Mouse (Mus musculus): ENCODE results near the gene Ctsw. TPM values are rescaled to one million over a fixed set of nuclear protein-coding genes. Genes with fewer than 3 reads are reported as not detected.

Gene Ctsw
- polyA plus RNA-seq, 1 experiment, result 1.2 TPM

DNA sequence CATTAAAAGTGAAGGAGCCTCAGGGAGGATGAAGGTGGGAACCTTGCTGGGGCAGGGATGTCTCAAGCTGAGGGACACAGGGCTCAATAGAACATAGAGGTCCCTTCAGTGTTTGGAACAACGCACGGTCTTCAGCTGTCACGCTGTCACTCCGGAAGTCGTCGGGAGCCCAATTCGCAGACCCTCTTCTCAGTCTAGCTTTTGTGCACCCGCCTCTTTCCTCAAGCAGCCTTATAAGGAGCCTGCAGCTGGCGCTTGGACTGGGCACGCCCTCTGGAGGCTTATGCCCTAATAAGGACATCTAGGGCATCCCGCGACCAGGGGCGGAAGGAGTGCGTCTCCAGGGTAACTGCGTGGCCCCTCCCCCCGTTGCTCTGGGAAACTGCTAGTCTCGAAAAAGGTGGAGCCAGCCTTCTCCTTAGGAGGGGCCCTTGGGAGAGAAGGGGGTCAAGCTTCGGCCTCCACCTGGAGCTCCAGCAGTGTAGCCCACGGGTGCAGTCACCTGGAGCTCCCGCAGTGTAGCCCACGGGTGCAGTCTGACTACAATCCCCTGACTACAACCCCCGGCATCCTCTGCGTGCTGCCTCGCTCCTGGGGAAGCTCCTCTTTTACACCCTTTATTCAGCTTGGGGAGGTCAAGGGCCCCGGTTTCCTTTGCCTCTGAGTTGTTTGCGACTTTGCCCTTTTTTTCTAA is 20.7 kb upstream of the Ctsw start:
- Histone ChIP-seq H3K4me3 (ENCODE audit: low read depth, low read length) (peak overlapping the region; percentile 61), H3K27ac (ENCODE audit: insufficient read depth, low read length) (peak overlapping the region; percentile 90), H3K9me3 (replicated peaks; ENCODE audit: control insufficient read depth, insufficient read depth, low read length, poor library complexity, severe bottlenecking) (no peaks in the 10 kb centered on the region), H3K36me3 (ENCODE audit: control insufficient read depth, insufficient read depth, low read length, poor library complexity, severe bottlenecking) (peaks cover 14% of the 10 kb centered on the region), H3K4me1 (ENCODE audit: control insufficient read depth, insufficient read depth, low read length) (peaks cover 2% of the 10 kb centered on the region), H3K27me3 (ENCODE audit: control insufficient read depth, insufficient read depth, low read length, poor library complexity, severe bottlenecking) (no peaks in the 10 kb centered on the region), H3K9ac (ENCODE audit: low read depth, poor library complexity, severe bottlenecking) (peak overlapping the region; percentile 41)
- 0 out of 2 replicates have a peak, but pooled peaks have one; percentile 30 for TF ChIP-seq EP300 (IDR thresholded peaks at IDR 0.05; ENCODE audit: insufficient read depth, low read depth, low read length)
- no peak for TF ChIP-seq POLR2A (IDR thresholded peaks at IDR 0.05; ENCODE audit: insufficient read depth, low read length)
- no peak for TF ChIP-seq CTCF (IDR thresholded peaks at IDR 0.05; ENCODE audit: low read depth, low read length)

DNA sequence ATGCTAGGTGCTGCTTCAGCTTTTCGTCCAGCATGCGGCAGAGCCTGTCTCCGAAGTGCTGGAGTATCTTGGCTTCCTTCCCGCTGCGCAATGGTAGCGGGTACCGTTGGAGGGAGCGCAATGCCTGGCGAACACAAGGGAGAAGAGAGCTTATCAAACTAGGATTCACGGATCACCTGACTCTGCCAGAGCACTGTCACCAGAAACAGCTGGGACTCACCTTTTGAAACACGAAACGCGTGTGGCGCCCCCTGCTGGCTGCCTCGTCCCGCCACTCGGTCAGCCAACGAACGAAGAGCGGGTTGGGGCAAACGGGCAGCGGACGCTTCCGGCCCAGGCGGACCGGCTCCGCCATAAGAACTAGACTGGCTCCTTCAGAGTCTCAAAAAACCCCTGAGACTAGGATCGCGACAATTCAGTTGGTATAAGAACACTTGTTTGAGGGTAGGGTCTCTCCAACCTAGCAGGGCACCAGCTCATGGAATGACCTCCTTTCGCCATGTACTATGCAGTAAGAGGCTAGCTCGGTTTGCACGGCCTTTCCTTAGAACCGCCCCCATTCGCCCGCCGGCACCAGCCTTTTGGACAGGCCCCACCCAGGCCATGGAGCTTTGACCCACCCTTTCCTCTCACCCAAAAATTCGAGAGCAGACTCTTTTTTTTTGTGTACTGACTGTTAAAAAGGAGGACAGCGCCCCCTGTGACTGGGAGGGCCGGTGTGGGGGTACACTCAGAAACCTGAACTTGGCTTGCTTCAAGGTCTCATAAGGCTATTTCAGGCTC is 19.7 kb upstream of the Ctsw start, which contains the start of gene Mus81:
Mus81 (minus strand) TSS at position 635 of the 783 bp plus-strand sequence.
- Histone ChIP-seq H3K27ac (ENCODE audit: insufficient read depth, low read length) (peak within 1 kb of the TSS; percentile 90), H3K4me1 (ENCODE audit: control insufficient read depth, insufficient read depth, low read length) (no peaks in the 10 kb centered on the region), H3K36me3 (ENCODE audit: control insufficient read depth, insufficient read depth, low read length, poor library complexity, severe bottlenecking) (peaks cover 7% of the 10 kb centered on the region), H3K27me3 (ENCODE audit: control insufficient read depth, insufficient read depth, low read length, poor library complexity, severe bottlenecking) (no peaks in the 10 kb centered on the region), H3K9ac (ENCODE audit: low read depth, poor library complexity, severe bottlenecking) (peak within 1 kb of the TSS; percentile 41), H3K9me3 (replicated peaks; ENCODE audit: control insufficient read depth, insufficient read depth, low read length, poor library complexity, severe bottlenecking) (no peaks in the 10 kb centered on the region), H3K4me3 (ENCODE audit: low read depth, low read length) (peak within 1 kb of the TSS; percentile 67)
- TF ChIP-seq POLR2A (IDR thresholded peaks at IDR 0.05; ENCODE audit: insufficient read depth, low read length) (peak; percentile 61), EP300 (IDR thresholded peaks at IDR 0.05; ENCODE audit: insufficient read depth, low read depth, low read length) (0 out of 2 replicates have a peak, but pooled peaks have one; percentile 57), CTCF (IDR thresholded peaks at IDR 0.05; ENCODE audit: low read depth, low read length) (peak; percentile 88)

DNA sequence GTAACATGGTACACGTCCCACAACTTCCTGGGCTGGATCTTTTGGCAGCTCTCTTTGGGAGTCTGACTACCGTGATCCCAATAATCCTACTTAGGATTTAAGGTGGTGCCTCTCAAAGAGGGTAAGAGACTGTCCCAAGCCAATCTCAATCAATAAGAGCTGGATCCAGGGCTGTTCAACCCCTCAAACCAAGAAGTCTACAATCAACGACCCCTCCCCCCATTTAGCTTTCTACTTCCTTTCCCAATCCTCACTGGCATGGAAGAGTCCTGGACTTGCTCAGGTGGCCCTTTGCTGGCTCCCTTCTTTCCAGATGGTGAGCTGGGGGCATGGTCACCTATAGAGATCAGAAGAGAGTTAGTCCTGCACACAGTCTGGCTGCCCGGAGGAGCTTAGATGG is 18.5 kb upstream of the Ctsw start:
- no peak for TF ChIP-seq CTCF (IDR thresholded peaks at IDR 0.05; ENCODE audit: low read depth, low read length)
- TF ChIP-seq EP300 (IDR thresholded peaks at IDR 0.05; ENCODE audit: insufficient read depth, low read depth, low read length), result no peak
- no peak for TF ChIP-seq POLR2A (IDR thresholded peaks at IDR 0.05; ENCODE audit: insufficient read depth, low read length)
- H3K9me3 ChIP-seq (replicated peaks; ENCODE audit: control insufficient read depth, insufficient read depth, low read length, poor library complexity, severe bottlenecking), result no peaks in the 10 kb centered on the region
- no peak overlapping the region for H3K27ac ChIP-seq (ENCODE audit: insufficient read depth, low read length)
- H3K4me1 ChIP-seq (ENCODE audit: control insufficient read depth, insufficient read depth, low read length), result no peaks in the 10 kb centered on the region
- H3K9ac ChIP-seq (ENCODE audit: low read depth, poor library complexity, severe bottlenecking), result no peak overlapping the region
- no peaks in the 10 kb centered on the region for H3K27me3 ChIP-seq (ENCODE audit: control insufficient read depth, insufficient read depth, low read length, poor library complexity, severe bottlenecking)
- 0 out of 2 replicates have a peak, but pooled peaks cover 2% of the 10 kb centered on the region for H3K36me3 ChIP-seq (ENCODE audit: control insufficient read depth, insufficient read depth, low read length, poor library complexity, severe bottlenecking)
- no peak overlapping the region for H3K4me3 ChIP-seq (ENCODE audit: low read depth, low read length)

- TF ChIP-seq POLR2A (IDR thresholded peaks at IDR 0.05; ENCODE audit: insufficient read depth, low read length) (no peak), EP300 (IDR thresholded peaks at IDR 0.05; ENCODE audit: insufficient read depth, low read depth, low read length) (no peak), CTCF (IDR thresholded peaks at IDR 0.05; ENCODE audit: low read depth, low read length) (no peak)
- Histone ChIP-seq H3K27ac (ENCODE audit: insufficient read depth, low read length) (no peak overlapping the region), H3K4me1 (ENCODE audit: control insufficient read depth, insufficient read depth, low read length) (no peaks in the 10 kb centered on the region), H3K4me3 (ENCODE audit: low read depth, low read length) (no peak overlapping the region), H3K27me3 (ENCODE audit: control insufficient read depth, insufficient read depth, low read length, poor library complexity, severe bottlenecking) (no peaks in the 10 kb centered on the region), H3K9me3 (replicated peaks; ENCODE audit: control insufficient read depth, insufficient read depth, low read length, poor library complexity, severe bottlenecking) (no peaks in the 10 kb centered on the region), H3K9ac (ENCODE audit: low read depth, poor library complexity, severe bottlenecking) (no peak overlapping the region), H3K36me3 (ENCODE audit: control insufficient read depth, insufficient read depth, low read length, poor library complexity, severe bottlenecking) (0 out of 2 replicates have a peak, but pooled peaks cover 2% of the 10 kb centered on the region)
Measured at GRCm38 (mm10) chr19:5486286-5486685, 18.0 kb upstream of the Ctsw start.

DNA sequence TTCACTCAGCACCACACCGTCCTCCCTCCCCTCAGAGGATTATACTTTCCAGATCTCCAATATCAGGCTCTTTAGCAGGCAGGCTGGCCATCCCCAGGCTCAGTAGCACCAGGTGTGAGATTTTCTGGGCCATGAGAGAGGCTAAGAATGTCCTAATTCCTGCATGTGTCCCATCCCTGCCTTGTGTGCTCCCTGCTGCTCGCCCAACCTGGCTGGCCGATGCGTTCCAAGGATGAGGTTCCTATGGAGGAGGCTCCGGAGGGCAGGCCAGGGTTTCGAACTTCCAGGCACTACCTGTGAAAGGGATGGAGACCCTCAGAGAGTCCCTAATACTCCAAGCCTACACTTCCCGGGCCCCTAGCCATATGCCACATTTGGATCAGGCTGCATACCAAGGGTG is 17.5 kb upstream of the Ctsw start:
- H3K27ac ChIP-seq (ENCODE audit: insufficient read depth, low read length), result no peak overlapping the region

More for the DNA sequence above, 17.5 kb upstream of the Ctsw start:
- TF ChIP-seq CTCF (IDR thresholded peaks at IDR 0.05; ENCODE audit: low read depth, low read length) (no peak), POLR2A (IDR thresholded peaks at IDR 0.05; ENCODE audit: insufficient read depth, low read length) (no peak), EP300 (IDR thresholded peaks at IDR 0.05; ENCODE audit: insufficient read depth, low read depth, low read length) (no peak)
- Histone ChIP-seq H3K27me3 (ENCODE audit: control insufficient read depth, insufficient read depth, low read length, poor library complexity, severe bottlenecking) (no peaks in the 10 kb centered on the region), H3K4me1 (ENCODE audit: control insufficient read depth, insufficient read depth, low read length) (no peaks in the 10 kb centered on the region), H3K4me3 (ENCODE audit: low read depth, low read length) (no peak overlapping the region), H3K9ac (ENCODE audit: low read depth, poor library complexity, severe bottlenecking) (no peak overlapping the region), H3K36me3 (ENCODE audit: control insufficient read depth, insufficient read depth, low read length, poor library complexity, severe bottlenecking) (0 out of 2 replicates have a peak, but pooled peaks cover 2% of the 10 kb centered on the region), H3K9me3 (replicated peaks; ENCODE audit: control insufficient read depth, insufficient read depth, low read length, poor library complexity, severe bottlenecking) (no peaks in the 10 kb centered on the region)

All from ES-Bruce4 (cell line).